Mouse (Mus musculus): Measurements from ENCODE around the gene Phpt1. TPM values are rescaled to one million over a fixed set of nuclear protein-coding genes. Genes with fewer than 3 reads are reported as not detected.

Gene Phpt1
- 131 and 162 TPM in 2 replicates for polyA plus RNA-seq (2016; fragmentation: Nextera tagmentation; extraction: Ambion mirVana)

DNA sequence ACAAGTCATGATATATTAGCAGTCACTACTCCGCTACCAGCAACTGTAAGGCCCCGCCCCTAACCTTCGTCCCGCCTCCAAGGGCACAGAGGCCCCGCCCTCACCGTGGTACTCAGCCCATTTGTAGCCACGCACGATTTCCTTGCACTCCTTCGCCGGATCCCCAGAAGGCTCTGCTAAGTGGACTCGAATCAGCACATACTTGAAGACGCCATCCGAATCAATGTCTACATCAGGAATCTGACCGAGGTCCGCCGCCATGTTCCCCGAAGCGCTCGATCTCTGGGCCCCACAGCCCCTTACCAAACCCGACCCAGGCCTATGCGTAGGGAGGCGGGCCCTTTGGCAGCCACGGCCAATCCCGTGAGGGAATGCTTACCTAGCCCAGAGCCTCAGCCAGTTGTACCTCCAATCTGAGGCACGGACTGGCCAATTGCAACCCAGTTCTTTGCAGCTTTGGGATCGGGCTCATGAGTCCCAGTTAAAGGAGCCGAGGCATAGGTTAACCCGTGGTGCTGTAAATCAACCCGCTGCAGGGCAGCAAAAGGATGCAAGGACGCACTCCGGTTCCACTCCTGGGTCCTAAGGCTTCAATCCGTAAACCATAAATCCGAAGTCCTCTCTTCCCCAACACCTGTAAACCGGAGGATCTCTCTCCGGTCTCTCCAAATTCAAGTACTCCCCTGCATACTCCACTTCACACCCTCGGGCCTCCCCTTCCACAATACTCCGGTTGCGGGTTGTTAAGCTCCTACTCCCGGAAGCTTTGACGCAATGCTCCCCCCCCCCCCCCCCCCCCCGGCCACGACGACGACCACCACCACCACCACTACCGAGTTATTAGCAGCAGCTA lies at the start of gene Phpt1, which contains the start of gene Mamdc4:
Gene Phpt1, minus strand, starts transcription at position 646 of the 853 bp plus-strand sequence.
Gene Mamdc4, minus strand, starts transcription at position 267 of the 853 bp plus-strand sequence.
- H3K27ac ChIP-seq = peak within 1 kb of the TSS; percentile 88
- H3K36me3 ChIP-seq = peaks cover 26% of the 10 kb centered on the region
- ATAC-seq (ENCODE audit: low FRiP score) = peak; percentile 98
- peaks cover 42% of the 10 kb centered on the region for H3K27me3 ChIP-seq
- peak within 1 kb of the TSS; percentile 72 for H3K9ac ChIP-seq
- WGBS = 1% methylated on average over 41 of the region's 45 CpGs
- H3K4me1 ChIP-seq = peaks cover 53% of the 10 kb centered on the region
- H3K4me2 ChIP-seq (replicated peaks) = peak within 1 kb of the TSS; percentile 91
- peak within 1 kb of the TSS; percentile 56 for H3K4me3 ChIP-seq
- H3K9me3 ChIP-seq (replicated peaks) = no peaks in the 10 kb centered on the region

DNA sequence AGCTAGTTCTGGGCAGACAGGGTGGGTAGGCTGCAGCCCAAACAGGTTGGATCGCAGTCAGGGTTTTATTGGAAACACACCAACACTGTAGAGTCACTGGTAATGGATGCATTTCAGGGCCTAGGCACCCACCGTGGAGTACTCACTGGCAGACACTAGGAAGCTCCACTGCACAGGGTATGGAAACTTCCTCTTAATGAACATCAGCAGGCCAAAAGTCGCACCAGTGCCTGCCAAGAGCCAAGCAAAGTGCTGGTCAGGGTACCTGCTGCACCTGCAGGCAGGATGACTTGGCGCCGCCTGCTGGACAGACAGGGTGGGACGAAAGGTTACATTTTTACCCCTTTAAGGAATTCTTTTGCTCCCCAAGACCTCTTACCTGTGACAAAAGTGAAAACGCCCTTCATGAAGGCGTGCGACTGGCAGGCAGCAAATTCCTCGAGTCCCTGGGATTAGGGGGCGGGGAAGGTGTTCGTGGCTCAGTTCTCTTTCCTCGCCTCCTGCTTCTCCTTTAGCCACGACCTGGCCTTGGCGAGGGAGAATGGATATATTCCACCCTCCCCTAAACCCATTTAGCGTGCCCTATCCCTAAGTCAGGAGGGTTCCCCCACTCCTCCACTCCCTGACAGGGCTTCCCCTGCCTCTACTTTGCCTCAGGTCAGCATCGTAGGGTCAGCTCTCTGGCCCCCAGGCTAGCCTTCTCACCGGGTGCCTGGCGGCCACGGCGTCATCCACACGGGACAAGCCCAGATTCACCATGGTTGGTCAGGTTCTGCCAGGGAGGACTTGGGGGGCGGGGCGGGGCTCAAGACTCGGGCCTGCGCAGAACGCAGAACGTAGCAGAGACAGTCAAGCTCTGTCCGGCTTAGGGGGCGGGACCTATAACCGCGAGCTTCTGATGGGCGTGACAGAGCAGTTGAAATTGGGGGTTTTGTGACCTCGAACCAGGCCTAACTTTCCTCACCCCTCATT lies 46.5 kb upstream of the Phpt1 start, which contains the start of gene Tmem141:
Gene Tmem141, minus strand, starts transcription at position 777 of the 972 bp plus-strand sequence.
- H3K9me3 ChIP-seq (replicated peaks) = no peaks in the 10 kb centered on the region
- H3K4me3 ChIP-seq = peak within 1 kb of the TSS; percentile 46
- H3K27me3 ChIP-seq = peaks cover 24% of the 10 kb centered on the region
- peaks cover 11% of the 10 kb centered on the region; the same call in 1 of the 2 replicates for H3K4me1 ChIP-seq
- H3K36me3 ChIP-seq = no peaks in the 10 kb centered on the region
- peak within 1 kb of the TSS; percentile 55; the same call in 1 of the 2 replicates for H3K27ac ChIP-seq
- WGBS = 6% methylated on average over 34 of the region's 34 CpGs
- H3K9ac ChIP-seq = peak within 1 kb of the TSS; percentile 63
- peak; percentile 92 for ATAC-seq (ENCODE audit: low FRiP score)
- peak within 1 kb of the TSS; percentile 75 for H3K4me2 ChIP-seq (replicated peaks)

DNA sequence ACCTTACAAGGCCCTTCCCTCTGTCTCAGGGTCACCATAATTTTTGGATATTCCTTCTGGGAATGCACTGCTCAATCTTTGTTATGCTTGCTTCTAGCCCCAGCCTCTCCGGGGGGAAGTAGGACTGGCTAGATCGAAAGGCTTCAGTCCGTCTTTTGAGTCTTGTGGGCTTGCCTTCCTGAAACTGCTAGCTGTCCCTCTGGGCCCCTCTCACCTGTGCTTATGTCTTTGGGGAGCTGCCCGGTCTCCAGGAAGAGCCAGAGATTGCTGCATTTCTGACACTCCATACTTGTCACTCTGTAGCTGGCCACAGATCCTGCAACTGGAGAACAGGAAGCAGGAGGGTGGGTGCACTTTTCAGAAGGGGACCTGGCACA lies 45.8 kb upstream of the Phpt1 start:
- no peak for ATAC-seq (ENCODE audit: low FRiP score)
- peak overlapping the region; percentile 46; the same call in 1 of the 2 replicates for H3K4me3 ChIP-seq
- 83% methylated on average over 4 of the region's 4 CpGs for WGBS

DNA sequence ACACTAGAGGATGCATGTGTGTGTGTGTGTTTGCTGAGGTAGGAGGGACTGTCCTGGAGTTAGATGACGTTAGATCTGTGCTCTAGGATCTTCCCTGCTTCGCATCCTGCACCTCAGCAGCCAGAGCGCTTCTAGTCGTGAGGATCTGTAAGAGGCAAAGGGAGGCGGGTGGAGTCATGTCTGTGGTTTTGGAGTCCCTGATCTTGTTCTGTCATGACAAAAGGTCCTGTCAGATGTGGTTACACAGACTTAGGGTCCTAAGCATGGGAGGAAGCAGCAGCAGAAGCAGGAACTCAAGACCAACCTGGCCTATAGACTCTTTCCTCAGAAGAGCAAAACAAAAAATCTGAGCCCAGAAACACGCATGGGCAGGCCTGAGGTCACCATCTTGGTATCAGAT lies 45.4 kb upstream of the Phpt1 start:
- Histone ChIP-seq H3K4me2 (replicated peaks) (no peak overlapping the region), H3K4me1 (peaks cover 11% of the 10 kb centered on the region; the same call in 1 of the 2 replicates), H3K9ac (no peak overlapping the region), H3K9me3 (replicated peaks) (no peaks in the 10 kb centered on the region), H3K4me3 (no peak overlapping the region), H3K36me3 (no peaks in the 10 kb centered on the region), H3K27ac (no peak overlapping the region), H3K27me3 (peaks cover 35% of the 10 kb centered on the region)
- no peak for ATAC-seq (ENCODE audit: low FRiP score)
- 81% methylated on average over 6 of the region's 6 CpGs for WGBS

More for the DNA sequence above, 45.8 kb upstream of the Phpt1 start:
- peaks cover 30% of the 10 kb centered on the region for H3K27me3 ChIP-seq
- peaks cover 11% of the 10 kb centered on the region; the same call in 1 of the 2 replicates for H3K4me1 ChIP-seq
- no peak overlapping the region for H3K27ac ChIP-seq
- H3K9ac ChIP-seq = no peak overlapping the region
- no peaks in the 10 kb centered on the region for H3K36me3 ChIP-seq
- H3K4me2 ChIP-seq (replicated peaks) = peak overlapping the region; percentile 75
- no peaks in the 10 kb centered on the region for H3K9me3 ChIP-seq (replicated peaks)

DNA sequence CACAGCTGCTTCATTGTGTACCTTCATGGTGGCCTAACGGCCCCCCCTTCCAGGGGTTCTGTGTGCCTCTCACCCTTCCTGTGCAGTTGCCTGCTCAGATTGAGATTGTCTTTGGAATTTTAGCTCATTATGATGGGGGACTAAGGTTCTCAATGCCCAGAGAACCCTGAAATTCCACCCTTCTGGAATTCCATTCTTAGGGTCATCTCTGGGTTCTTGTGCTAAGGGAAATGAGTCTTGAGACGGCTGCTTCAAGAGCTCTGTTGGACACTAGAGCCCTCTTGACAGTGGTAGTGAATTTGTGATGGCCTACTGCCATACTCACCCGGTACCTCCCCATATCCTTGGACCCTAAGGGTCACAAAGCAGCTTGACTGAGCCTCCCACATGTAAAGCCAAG lies 42.6 kb upstream of the Phpt1 start, which contains the start of gene Ccdc183:
Gene Ccdc183, minus strand, starts transcription at position 101 of the 400 bp plus-strand sequence.
- no peak within 1 kb of the TSS for H3K27ac ChIP-seq
- peaks cover 11% of the 10 kb centered on the region; the same call in 1 of the 2 replicates for H3K4me1 ChIP-seq
- H3K36me3 ChIP-seq = no peaks in the 10 kb centered on the region
- H3K9ac ChIP-seq = no peak within 1 kb of the TSS
- H3K4me2 ChIP-seq (replicated peaks) = no peak within 1 kb of the TSS
- H3K9me3 ChIP-seq (replicated peaks) = no peaks in the 10 kb centered on the region
- H3K27me3 ChIP-seq = peaks cover 55% of the 10 kb centered on the region
- no peak for ATAC-seq (ENCODE audit: low FRiP score)
- WGBS = 79% methylated on average over 3 of the region's 3 CpGs
- no peak within 1 kb of the TSS for H3K4me3 ChIP-seq

DNA sequence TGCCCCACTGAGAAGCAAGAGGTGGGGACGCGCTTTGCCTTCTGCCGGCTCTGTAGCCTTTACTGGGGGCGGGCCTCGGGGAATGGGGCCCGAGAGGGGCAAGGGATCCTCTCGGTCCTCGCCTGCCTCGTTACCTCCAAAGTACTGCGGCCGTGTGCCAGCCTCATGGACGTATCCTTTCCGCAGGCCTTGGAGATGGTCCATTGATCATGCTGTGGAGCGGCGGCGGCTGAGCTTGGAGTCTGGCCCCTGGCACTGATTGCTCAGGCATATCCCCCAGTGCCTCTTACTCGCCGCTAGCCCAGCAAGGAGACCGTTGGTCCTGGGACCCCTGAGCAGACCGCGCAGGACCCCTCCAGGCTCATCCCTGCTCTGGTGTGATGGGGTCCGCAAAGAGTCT lies 41.4 kb upstream of the Phpt1 start:
- H3K27me3 ChIP-seq = peaks cover 55% of the 10 kb centered on the region
- no peak overlapping the region for H3K27ac ChIP-seq
- 18% methylated on average over 22 of the region's 22 CpGs for WGBS
- H3K36me3 ChIP-seq = no peaks in the 10 kb centered on the region
- H3K9me3 ChIP-seq (replicated peaks) = no peaks in the 10 kb centered on the region
- H3K9ac ChIP-seq = no peak overlapping the region
- H3K4me1 ChIP-seq = peaks cover 5% of the 10 kb centered on the region; the same call in 1 of the 2 replicates
- no peak for ATAC-seq (ENCODE audit: low FRiP score)
- no peak overlapping the region for H3K4me3 ChIP-seq
- 0 out of 2 replicates have a peak overlapping the region, but pooled peaks have one; percentile 2 for H3K4me2 ChIP-seq (replicated peaks)

DNA sequence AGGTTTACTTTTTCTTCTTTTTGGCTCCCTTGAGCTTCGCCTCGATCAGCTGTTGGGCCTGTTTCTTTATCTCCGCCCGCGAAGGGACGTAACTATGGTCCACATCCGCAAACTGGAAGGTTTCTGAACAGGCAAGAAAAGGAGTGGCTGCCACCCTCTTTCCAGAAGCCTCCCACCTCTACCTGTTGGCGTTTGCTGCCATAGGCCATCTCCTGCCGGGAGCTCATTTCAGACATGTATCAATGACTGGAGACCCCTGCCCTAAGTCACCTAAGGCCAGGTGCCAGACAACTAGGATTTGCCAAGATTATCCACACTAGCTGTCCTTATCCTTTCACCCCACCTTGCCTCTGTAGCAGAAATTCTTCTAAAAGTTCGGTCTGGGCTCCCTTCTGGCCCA lies 33.6 kb upstream of the Phpt1 start:
- Histone ChIP-seq H3K9ac (no peak overlapping the region), H3K9me3 (replicated peaks) (no peaks in the 10 kb centered on the region), H3K27me3 (peaks cover 15% of the 10 kb centered on the region), H3K4me1 (peaks cover 19% of the 10 kb centered on the region), H3K4me3 (peak overlapping the region; percentile 95), H3K27ac (peak overlapping the region; percentile 93), H3K4me2 (replicated peaks) (peak overlapping the region; percentile 66), H3K36me3 (no peaks in the 10 kb centered on the region)
- 67% methylated on average over 10 of the region's 10 CpGs for WGBS
- ATAC-seq (ENCODE audit: low FRiP score) = peak; percentile 39

DNA sequence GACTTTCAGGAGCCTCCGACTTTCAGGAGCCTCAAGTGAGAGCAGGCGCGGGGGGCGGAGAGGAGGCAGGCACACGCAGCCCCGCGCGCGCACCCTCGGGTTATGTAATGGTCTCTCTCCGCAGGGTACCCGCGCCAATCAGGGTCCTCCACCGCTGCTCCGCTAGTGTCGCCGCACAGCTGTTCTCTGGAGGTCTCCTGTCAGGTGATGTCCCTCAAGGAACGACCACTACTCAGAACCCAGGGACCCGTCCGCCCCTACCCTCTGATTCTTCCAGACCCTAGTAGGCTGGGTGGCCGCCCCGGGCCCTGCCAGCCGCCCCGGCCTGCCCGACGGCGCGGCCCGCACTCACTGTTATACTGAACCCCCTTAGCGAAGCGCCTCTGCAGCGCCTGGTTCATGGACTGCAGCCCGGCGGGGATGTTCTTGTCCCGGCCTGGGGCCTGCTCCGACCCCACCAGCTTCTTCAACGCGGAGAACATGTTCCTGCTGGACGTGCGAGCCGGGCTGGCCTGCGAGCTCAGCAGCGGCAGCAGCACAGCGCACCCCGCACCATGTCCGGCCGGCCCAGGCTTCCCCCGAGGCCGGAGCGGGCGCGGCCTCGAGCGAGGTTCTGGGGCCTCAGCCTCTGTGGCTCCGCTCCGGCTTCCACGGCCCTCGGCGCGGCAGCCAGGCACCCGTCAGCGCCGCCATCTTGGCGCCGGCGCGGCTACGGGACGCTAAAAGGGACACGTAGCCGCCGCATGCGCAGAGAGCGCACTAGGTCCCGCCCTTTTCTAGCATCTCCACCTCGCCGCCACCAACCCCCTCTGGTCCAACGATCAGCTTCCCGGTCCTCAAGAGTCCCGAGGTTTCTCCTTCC lies 33.0 kb upstream of the Phpt1 start, which contains the start of gene Rabl6:
Gene Rabl6, minus strand, starts transcription at position 761 of the 862 bp plus-strand sequence.
- ATAC-seq (ENCODE audit: low FRiP score) = peak; percentile 90
- H3K9ac ChIP-seq = peak within 1 kb of the TSS; percentile 95
- under 1% methylated on average over 80 of the region's 80 CpGs for WGBS
- H3K27ac ChIP-seq = peak within 1 kb of the TSS; percentile 93
- peak within 1 kb of the TSS; percentile 66 for H3K4me2 ChIP-seq (replicated peaks)
- no peaks in the 10 kb centered on the region for H3K9me3 ChIP-seq (replicated peaks)
- H3K27me3 ChIP-seq = peaks cover 11% of the 10 kb centered on the region
- H3K4me1 ChIP-seq = peaks cover 19% of the 10 kb centered on the region
- H3K36me3 ChIP-seq = peaks cover 4% of the 10 kb centered on the region; the same call in 1 of the 2 replicates
- H3K4me3 ChIP-seq = peak within 1 kb of the TSS; percentile 95

DNA sequence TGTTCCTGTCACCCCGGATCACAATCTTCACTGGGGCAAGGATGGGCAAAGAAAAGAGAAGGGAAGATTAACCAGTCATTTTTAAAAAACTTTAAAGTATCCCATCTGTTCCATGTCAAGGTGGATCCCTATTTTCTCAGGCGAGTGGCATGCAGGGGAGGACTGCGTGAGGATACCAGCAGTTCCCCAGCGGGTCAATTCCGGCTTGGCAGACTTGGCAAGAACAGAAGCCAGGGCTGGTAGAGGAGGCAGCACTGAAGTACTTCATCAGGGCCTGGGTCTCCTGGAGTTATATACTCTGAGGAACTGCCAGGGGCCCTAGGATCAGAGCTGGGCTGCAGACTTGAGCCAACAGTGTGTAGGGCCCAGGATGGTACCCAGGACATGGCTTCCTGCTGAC lies 27.5 kb upstream of the Phpt1 start:
- H3K9me3 ChIP-seq (replicated peaks) = no peaks in the 10 kb centered on the region
- 0 out of 2 replicates have a peak overlapping the region, but pooled peaks have one; percentile 13 for H3K9ac ChIP-seq
- H3K4me1 ChIP-seq = peaks cover 14% of the 10 kb centered on the region
- ATAC-seq (ENCODE audit: low FRiP score) = no peak
- no peak overlapping the region for H3K4me3 ChIP-seq
- no peaks in the 10 kb centered on the region for H3K27me3 ChIP-seq
- H3K27ac ChIP-seq = no peak overlapping the region
- 97% methylated on average over 5 of the region's 5 CpGs for WGBS
- no peak overlapping the region for H3K4me2 ChIP-seq (replicated peaks)
- peaks cover 58% of the 10 kb centered on the region for H3K36me3 ChIP-seq

DNA sequence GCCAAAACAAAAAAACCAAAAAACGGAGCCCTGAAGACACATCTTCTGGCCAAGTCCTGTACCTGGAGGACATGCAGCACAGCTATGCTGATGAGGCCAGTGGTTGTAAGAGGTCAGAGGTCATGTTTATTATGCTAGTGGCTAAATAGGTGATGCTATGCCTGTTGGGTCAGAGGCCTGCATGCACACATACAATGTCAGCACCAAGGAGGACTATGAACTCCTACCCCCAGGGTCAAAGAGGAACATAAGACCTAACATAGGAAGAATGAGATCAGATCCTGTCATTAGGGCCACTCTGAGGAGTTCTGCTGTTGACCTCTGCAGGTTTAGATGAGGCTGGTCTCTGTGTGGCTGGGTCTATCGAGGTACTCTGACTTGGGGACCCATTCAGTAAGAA lies 25.0 kb upstream of the Phpt1 start:
- H3K9ac ChIP-seq = no peak overlapping the region
- no peak overlapping the region for H3K4me2 ChIP-seq (replicated peaks)
- H3K27me3 ChIP-seq = no peaks in the 10 kb centered on the region
- ATAC-seq (ENCODE audit: low FRiP score) = no peak
- no peaks in the 10 kb centered on the region for H3K9me3 ChIP-seq (replicated peaks)
- H3K4me1 ChIP-seq = no peaks in the 10 kb centered on the region
- no peak overlapping the region for H3K4me3 ChIP-seq
- WGBS = 96% methylated on average over 2 of the region's 2 CpGs
- H3K27ac ChIP-seq = no peak overlapping the region
- peaks cover 82% of the 10 kb centered on the region for H3K36me3 ChIP-seq

DNA sequence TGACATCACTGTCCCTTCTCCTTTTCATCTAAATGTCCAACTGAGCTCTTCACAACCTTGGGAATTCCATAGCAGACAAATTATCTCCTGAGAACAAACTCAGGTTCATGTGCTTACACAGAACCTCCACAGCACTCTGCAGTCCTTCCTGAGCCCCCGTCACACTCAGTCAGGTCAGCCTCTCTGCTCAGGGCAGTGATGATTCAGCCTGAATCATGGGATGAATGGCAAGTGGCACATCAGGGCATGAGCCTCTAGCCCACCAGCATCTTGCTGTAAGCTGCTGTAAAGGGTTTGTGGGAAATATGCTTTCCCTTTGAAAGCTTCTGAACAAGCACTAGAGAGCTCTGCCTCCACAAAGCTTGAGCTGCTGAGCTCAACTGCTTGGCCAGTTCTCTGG lies 23.7 kb upstream of the Phpt1 start:
- WGBS = 91% methylated on average over 1 of the region's 1 CpGs
- Histone ChIP-seq H3K9ac (no peak overlapping the region), H3K4me2 (replicated peaks) (no peak overlapping the region), H3K27me3 (no peaks in the 10 kb centered on the region), H3K36me3 (peaks cover 90% of the 10 kb centered on the region), H3K4me3 (no peak overlapping the region), H3K9me3 (replicated peaks) (no peaks in the 10 kb centered on the region), H3K27ac (no peak overlapping the region), H3K4me1 (no peaks in the 10 kb centered on the region)
- no peak for ATAC-seq (ENCODE audit: low FRiP score)

Measured in hindbrain, embryonic 12.5 days (tissue).